Mouse (Mus musculus) adrenal gland (tissue): ENCODE measurements around the gene Gm21060.
"Not testable (repeated sequence)": the region's sequence is repeated elsewhere in the genome, so short reads cannot be mapped to it uniquely, and the experiment has no call there.

Experiments used
- intact Hi-C: fragments of 180-260 bp; cut with DNase I; formaldehyde crosslinking; loops from one replicate; pipeline ENCODE4 v1.15.1; 2025
- long read RNA-seq, 2 experiments: library from polyadenylated mRNA; unstranded; transcript quantifications; one replicate each; pipeline ENCODE4 v2.0.0; 2020; ENCODE audit warnings: borderline replicate concordance in 1 of 2; ENCODE audit not compliant: insufficient replicate concordance in 1 of 2

Gm21060 gene
- long read RNA-seq, experiment 1: 0 reads
- long read RNA-seq, experiment 2: 0 reads

DNA sequence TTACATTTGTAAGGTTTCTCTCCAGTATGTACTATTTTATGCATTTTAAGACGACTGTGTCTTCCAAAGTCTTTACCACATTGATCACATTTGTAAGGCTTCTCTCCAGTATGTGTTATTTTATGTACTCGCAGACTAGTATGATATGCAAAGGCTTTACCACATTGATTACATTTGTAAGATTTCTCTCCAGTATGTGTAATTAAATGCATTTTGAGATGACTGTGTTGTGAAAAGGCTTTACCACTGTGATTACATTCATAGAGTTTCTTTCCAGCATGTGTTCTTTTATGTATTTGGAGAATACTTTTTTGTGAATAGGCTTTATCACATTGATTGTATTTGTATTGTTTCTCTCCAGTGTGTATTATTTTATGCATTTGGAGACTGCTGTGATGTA, at the start of gene Gm21060:
TSS of gene Gm21060 (minus strand) at position 101 of the 400 bp plus-strand sequence.
- intact Hi-C loops: no loop called here

DNA sequence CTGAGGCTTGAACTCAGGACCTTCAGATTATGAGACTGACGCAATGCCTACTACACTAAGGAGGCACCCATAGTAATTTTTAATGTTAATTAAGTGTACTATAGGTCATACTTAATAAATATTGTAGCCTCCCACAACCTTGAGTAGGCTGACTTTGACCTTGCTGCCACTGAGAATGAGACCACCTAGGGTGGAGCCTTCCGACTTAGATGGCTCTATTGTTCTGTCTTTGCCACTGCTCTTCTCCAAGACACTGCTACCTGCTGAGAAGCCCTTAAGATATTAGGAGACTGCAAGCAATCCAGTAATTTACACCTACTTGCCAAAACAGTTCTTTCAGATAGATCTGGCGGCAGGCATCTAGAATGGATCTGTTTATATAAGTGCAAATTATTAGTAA, 24.0 kb upstream of the Gm21060 start:
- intact Hi-C loops: not testable (repeated sequence)

DNA sequence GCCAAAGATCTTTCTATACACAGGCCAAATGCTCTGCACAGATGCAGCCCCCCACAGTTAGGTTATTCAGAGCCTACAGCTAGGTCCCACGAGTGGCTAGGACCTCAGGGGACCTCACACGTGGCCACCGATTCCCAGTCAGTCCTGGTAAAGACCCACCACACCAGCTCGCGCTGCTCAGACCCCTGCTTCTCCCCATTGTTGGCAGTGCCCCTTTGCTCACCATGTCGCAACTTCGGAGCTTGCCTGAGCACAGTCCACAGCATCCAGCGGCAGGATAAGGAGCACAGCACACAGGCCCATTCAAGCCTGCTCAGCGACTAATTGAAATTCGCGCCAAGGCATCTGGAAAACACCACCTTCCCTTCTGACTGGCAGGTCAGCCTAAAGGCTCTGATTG, 16.3 kb upstream of the Gm21060 start:
- intact Hi-C loops: not testable (repeated sequence)

DNA sequence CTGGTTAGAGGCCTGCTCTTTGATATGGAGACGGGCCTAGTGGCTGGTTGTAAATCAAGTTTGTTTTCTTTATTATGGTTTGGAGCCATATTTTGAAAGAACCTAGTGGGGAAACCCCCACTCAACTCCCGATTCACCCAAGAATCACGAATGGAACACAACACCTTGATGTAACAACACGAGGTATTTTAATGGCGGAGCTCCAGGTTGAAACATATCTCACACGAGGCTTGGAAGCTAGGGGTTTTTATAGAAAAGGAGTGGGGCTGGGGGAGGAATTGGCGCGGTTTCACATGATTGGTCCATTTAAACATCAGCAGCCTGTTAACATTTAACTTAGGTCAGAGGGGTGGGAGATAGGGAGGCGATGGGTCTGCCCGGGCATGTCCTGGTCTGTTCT, 15.5 kb upstream of the Gm21060 start:
- intact Hi-C loops: not testable (repeated sequence)

DNA sequence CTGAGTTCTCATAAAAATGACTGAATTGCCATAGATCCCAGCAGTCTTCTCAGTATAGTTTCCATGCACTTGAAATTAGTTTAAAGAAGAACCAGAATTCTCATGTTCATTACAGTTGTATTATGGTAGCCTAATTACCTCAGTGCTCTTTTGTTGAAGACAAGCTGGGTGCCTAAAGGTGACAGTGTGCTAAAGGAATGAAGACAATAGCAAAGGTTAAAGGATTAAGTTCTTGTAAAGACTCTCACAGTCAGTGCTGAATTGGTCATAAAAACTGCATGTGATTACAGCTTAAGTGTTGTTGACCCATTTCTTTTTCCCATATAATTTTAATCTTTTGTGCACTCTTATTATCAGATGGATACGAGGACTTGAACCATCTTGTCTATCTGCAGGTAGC, 11.2 kb upstream of the Gm21060 start:
- intact Hi-C loops: not testable (repeated sequence)

DNA sequence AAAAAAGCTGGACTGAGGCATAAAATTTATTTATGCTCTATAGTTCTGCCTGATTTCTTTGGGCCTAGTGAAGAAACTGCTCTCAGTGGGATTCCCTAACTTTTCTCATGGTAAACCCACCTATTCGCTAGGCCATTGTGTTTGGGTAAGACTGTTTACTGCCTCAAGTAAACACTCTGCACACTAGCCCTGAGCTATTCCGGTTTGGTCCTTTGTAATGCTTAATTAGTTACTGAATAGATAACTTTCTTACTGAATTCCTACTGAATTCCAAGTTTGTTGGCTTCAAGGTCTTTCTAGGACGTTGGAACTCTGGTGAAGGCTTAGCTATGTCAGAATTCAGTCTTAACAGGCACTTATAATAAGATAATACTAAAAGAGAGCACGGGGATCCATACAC, 11.8 kb downstream of the Gm21060 start:
- intact Hi-C loops: not testable (repeated sequence)

DNA sequence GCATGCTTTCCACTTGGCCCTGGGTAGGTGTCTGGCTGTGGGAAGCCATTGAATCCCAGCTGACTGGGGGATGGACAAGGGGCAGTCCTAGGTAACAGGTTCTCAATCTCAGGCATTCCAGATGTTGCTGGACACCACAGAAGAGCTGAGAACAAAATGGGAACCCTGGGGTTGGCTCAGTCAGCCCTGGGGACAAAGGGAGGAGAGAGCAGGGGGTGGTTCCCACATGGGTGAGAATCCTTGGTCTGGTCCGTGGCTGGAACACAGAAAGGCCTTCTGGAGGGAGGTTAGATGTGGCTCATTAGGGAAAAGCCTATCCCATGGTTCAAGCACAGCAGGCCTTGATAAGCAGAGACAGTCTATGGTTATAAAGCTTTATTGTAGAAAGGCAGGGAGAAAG, 13.3 kb downstream of the Gm21060 start:
- intact Hi-C loops: no loop called here

DNA sequence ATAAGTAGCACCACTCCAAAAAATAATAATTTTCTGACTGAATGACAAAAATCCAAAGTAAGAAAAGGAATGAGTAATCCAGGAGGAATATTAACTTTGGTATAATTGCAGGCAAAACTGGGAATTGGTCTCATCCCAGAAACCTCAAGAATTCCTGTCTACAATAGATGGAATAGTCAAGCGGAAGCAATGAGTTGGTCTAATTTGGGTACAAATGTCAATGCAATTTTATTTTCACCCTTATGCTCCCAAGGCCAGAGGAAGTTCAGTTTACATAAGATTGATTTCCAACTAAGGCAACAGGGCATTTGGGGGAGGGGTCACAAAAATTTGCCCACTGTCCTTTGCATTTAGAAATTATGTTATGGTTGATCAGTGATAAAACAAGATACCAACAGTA, 21.4 kb downstream of the Gm21060 start:
- intact Hi-C loops: no loop called here

DNA sequence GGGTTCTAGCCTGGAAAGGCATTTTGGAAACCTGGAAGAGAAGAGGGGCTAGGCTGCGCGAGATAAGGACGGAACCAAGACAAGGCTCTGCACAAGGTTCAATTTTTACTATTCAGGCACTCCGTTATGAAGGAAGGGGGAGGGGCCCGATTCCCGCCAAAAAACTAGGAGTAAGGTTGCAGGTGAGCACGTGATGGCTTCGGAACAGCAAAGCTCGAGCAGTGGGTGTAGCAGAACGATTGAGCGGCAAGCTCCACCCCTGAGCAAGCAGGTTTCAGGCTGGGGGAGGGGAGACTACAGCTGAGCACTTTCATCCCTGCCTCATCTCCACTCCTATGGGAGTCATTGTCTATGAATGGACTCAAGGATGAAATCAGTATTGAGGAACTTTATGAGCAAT, 27.7 kb downstream of the Gm21060 start:
- intact Hi-C loops: not testable (repeated sequence)

DNA sequence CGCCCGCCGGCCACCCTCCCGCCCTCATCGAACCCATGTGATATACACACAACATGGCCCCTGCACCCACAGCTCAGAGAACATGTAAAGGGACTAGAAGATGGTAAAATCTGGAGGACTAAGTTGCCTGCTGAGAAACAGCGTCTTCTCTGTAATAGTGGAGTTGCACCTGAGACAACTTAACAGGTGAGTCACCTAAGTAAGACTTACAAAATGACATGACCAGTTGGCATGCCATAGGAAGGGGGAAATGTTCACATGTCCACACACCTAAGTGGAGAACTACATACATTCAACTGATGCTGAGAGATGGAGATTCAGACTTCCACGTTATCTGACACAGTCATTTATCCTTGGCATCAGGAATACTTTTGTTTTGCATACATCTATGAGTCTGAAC, 29.7 kb downstream of the Gm21060 start:
- intact Hi-C loops: no loop called here

DNA sequence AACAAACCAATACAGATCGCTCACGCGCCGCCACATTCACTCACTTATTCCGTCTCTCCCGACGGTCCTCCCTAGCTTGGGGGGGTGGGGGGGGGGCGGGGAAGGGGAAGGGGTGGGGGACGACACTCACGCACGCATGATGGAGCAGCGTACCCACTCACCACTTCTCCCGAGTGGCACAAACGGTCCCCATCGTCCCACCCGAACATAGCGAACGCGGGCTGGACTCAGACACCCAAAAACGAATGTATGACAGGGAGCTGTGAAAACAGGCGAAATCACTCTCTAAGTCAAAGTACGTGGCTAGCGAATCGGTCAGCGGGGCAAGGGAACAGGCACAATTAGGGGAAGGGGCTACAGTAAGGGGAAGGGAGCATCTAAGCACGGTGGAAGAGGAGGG, 30.2 kb downstream of the Gm21060 start:
- intact Hi-C loops: no loop called here

DNA sequence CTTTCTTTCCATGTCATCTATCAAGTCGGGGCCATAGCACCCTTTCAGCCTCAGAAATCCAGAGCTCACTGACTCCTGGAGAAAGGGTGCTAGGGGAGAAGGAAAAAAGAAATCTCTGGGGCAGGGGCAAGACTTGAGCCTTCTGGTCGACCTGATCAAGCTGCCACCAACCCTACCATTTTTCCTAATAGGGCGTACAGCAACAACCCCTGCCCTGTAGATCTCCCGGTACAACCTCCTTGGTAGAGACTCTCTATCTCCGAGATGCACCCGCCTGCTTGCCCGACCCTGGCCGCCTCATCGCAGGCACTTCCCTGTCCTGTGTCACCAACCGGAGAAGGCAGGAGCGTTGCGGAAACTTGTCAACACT, 30.6 kb downstream of the Gm21060 start:
- intact Hi-C loops: no loop called here

DNA sequence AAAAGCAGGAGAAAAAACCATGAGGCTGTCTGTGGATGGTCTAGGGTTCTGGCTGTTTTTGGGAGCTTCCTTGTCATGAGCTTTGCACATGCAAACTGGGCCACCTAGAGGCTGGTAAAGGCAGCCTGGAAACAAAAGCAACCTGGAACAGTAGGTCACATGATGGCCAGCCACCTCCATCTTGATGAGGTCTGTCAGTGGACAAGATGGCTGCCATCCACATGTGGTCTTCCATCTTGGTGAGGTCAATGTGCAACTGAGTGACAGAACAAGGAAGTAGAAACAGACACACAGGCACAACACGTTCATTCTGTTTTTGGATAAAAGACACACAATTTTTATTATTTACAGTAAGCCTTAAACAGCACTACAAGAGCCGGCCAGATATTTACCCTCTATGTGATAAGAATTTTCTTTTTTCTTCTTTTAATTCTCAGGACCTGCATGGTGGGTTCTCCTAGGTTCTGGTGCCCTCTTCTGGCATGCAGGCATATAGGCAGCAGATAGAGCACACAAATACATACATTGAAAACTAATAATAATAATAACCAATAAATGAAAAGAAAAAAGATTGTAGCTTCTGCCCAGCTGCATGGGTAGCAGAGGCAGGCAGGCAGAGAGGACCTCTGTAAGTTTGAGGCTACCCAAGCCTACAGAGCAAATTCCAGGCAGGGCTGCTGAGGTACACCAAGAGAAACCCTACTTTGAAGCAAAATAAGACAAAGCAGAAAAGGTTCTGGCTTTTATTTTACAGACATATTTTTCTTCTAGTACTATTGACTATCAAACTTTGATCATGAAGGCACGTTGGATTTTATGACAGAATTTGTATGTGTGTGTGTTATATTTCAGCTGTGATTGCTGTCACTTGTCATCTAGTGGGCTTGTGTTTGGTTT, 31.3 kb downstream of the Gm21060 start:
- intact Hi-C loops: loop anchor here (2.0 kb wide), 1 partner anchor 67 kb away; no protein-coding TSS in a partner anchor

DNA sequence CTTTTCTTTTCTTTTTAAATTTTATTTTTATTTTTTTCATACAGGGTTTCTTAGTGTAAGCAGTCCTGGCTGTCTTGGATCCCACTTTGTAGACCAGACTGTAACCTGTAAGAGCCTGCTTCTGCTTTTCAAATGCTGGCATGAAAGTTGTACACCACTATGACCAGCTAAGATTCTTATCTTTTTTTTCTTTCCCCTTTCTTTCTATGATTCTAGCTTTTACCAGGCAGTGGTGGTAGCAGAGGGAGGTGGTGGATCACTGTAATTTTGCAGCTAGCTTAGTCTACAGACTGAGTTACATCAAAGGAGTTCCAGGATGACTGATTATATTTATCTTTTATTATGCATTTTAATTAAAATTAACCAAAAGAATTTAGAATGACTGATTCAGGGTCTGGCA, 31.9 kb downstream of the Gm21060 start:
- intact Hi-C loops: loop anchor here (2.0 kb wide), 1 partner anchor 66 kb away; no protein-coding TSS in a partner anchor

DNA sequence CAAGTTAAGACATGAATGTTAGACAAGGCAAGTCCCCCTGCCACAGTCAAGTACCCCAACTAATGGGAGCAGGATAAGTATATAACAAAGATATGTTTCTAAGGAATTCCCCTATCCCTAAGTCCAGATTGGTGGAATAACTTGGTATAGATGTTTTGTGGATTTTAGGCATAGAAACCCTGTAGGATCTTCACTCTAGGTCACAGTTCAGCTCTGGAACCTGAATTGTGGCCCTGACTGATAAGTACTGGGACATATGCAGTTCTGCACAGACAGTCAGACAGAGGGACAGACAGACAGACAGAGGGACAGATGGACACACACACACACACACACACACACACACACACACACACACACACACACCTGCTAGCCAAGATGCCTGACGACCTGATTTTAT, 32.6 kb downstream of the Gm21060 start:
- intact Hi-C loops: loop anchor here (2.0 kb wide), 1 partner anchor 65 kb away; no protein-coding TSS in a partner anchor

DNA sequence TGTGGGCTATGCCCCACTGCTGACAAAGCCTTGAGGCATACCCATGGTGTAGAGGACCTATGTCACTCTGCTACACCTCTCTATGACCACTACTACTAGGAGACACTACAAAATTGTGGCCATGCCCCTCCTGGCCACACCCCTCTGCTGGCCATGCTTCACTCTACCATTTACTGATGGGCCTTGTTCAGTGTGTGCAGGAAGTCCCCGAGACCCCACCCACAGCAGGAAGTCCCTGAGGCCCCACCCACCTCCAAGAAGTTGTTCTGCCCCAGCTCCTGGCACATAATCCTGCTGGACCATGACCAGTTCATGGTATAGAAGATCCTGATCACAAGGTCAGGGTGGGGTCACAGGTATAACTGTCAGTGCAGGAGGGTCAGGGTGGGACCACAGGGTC, 35.6 kb downstream of the Gm21060 start:
- intact Hi-C loops: no loop called here

DNA sequence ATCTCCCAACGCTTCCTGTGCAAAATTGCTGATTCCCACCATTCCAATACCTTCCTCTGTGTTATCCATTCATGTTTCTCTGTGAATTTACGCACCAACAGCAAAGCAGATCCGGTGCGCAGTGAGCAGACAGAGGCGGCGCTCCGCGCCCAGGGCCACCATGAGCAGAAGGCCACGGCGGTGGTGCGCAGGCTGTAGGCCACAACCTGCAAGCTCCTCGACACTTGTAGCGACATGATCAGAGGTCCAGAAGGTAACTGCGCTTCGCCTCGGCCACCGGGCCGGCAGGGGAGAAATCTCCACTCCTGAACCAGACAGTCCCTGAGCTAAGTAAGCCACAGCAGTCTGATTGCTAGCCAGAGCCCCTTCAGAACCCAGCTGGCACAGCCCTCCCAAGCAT, 39.1 kb downstream of the Gm21060 start:
- intact Hi-C loops: no loop called here

DNA sequence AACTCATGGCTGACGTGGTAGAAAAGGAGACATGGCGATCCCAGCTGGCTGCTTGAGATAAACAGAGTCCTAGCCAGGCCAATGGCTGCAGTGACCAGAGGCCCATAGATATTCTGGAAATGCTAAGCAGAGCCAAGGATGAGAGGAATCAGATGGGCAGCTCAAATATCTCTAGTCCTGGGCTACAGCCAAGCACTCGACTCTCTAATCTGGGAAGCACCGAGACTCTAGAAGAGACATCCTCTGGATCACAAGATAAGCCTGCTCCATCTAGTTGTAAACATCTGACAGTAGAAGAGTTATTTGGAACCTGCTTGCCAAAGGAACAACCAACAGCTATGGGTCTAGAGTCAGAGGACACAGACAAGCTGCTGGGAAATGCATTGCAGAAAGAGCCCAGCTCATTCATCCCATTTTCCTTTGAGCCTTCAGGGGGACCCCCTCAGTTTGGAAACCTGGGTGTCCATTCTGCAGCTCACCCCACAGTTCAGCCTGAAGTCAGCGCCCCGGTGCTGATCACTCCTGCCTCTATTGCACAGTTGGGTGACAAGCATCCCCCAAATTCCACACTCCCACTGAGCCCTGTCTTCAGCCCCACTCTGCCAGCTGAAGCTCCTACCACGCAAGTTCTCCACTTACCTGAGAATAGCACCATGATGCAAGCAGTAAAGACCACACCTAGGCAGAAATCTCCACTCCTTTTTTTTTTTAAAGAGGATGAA, 40.5 kb downstream of the Gm21060 start:
- intact Hi-C loops: no loop called here

DNA sequence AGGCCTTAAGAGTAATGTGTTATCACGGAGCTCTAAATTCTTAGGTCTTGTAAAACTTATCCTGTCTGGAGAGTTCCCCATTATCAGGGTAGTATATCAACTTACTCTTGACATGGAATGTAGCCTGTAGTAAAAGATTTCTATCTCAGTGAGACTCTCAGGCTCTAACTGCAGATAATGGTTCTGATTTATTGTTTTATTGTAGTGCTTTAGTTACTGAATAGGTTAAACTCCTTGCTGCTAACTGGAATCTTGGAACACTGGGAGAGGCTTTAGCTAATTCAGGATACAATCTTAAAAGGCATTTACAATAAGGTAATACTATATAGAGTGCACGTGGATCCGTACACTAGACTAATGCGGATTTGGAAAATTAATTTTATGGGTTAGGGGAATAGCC, 49.5 kb downstream of the Gm21060 start:
- intact Hi-C loops: not testable (repeated sequence)
